Mouse (Mus musculus) brown adipose tissue, adult 24 weeks (tissue): ENCODE data around the gene B4galnt4. TPM values are rescaled to one million over a fixed set of nuclear protein-coding genes. Genes with fewer than 3 reads are reported as not detected.
A peak's percentile ranks its signal among the peaks of the same experiment; 100 is the strongest.

ENCODE experiments used
- H3K27ac ChIP-seq: fragments of 200-500 bp; replicated peaks from 2 replicates; pipeline ENCODE4 v1.5.1; 2012; ENCODE audit warnings: low read depth, mild to moderate bottlenecking, low read length
- H3K4me1 ChIP-seq: fragments of 200-500 bp; 2 replicates; pipeline ENCODE4 v1.6.1; 2012; ENCODE audit warnings: low read length, mixed read lengths; ENCODE audit not compliant: control insufficient read depth, insufficient read depth, insufficient read length
- H3K4me3 ChIP-seq: fragments of 200-500 bp; 2 replicates; pipeline ENCODE4 v1.5.1; 2012; ENCODE audit warnings: low read depth, mild to moderate bottlenecking, low read length, moderate library complexity; ENCODE audit not compliant: insufficient read depth
- polyA plus RNA-seq: library from polyadenylated mRNA; stranded (reverse); fragments of >200 nt; gene quantifications from 2 replicates; pipeline ENCODE4 v1.2.4, GENCODE M21; 2012; ENCODE audit not compliant: missing spikeins, insufficient read depth, insufficient read length

The B4galnt4 gene
- polyA plus RNA-seq, 1 experiment = not detected

- H3K4me3 ChIP-seq = no peak overlapping the region
- no peak overlapping the region for H3K27ac ChIP-seq
- H3K4me1 ChIP-seq = no peaks in the 10 kb centered on the region
These were observed 5.1 kb upstream of the B4galnt4 start for GRCm38 (mm10) chr7:141055785-141056184.

- H3K4me3 ChIP-seq = no peak overlapping the region
- H3K27ac ChIP-seq = no peak overlapping the region
- no peaks in the 10 kb centered on the region for H3K4me1 ChIP-seq
These were observed 3.9 kb upstream of the B4galnt4 start for GRCm38 (mm10) chr7:141056976-141057375.

GRCm38 (mm10) chr7:141057541-141057940, 3.4 kb upstream of the B4galnt4 start:
- no peak overlapping the region for H3K4me3 ChIP-seq
- no peak overlapping the region for H3K27ac ChIP-seq

GRCm38 (mm10) chr7:141058601-141059341, 2.1 kb upstream of the B4galnt4 start:
- Histone ChIP-seq H3K4me3 (no peak overlapping the region), H3K4me1 (no peaks in the 10 kb centered on the region), H3K27ac (no peak overlapping the region)

More at GRCm38 (mm10) chr7:141057541-141057940, 3.4 kb upstream of the B4galnt4 start:
- no peaks in the 10 kb centered on the region for H3K4me1 ChIP-seq

- no peaks in the 10 kb centered on the region for H3K4me1 ChIP-seq
- H3K4me3 ChIP-seq = peak overlapping the region; percentile 60; the same call in 1 of the 2 replicates
- 0 out of 2 replicates have a peak overlapping the region, but pooled peaks have one; percentile 24 for H3K27ac ChIP-seq
These were observed 975 bp upstream of the B4galnt4 start for GRCm38 (mm10) chr7:141059929-141060328.

- peak overlapping the region; percentile 20; the same call in 1 of the 2 replicates for H3K4me3 ChIP-seq
These were observed 377 bp downstream of the B4galnt4 start for GRCm38 (mm10) chr7:141061269-141061692.

GRCm38 (mm10) chr7:141062525-141062924, 1.6 kb downstream of the B4galnt4 start:
- Histone ChIP-seq H3K27ac (no peak overlapping the region), H3K4me3 (no peak overlapping the region), H3K4me1 (no peaks in the 10 kb centered on the region)

More at GRCm38 (mm10) chr7:141061269-141061692, 377 bp downstream of the B4galnt4 start:
- Histone ChIP-seq H3K4me1 (no peaks in the 10 kb centered on the region), H3K27ac (no peak overlapping the region)

- no peak overlapping the region for H3K4me3 ChIP-seq
- H3K27ac ChIP-seq = no peak overlapping the region
- H3K4me1 ChIP-seq = no peaks in the 10 kb centered on the region
These were observed 2.4 kb downstream of the B4galnt4 start for GRCm38 (mm10) chr7:141063353-141063752.

- Histone ChIP-seq H3K4me1 (no peaks in the 10 kb centered on the region), H3K4me3 (no peak overlapping the region), H3K27ac (no peak overlapping the region)
These were observed 3.3 kb downstream of the B4galnt4 start for GRCm38 (mm10) chr7:141064175-141064574.

- H3K27ac ChIP-seq = no peak overlapping the region
- no peaks in the 10 kb centered on the region for H3K4me1 ChIP-seq
- H3K4me3 ChIP-seq = no peak overlapping the region
These were observed 3.7 kb downstream of the B4galnt4 start for GRCm38 (mm10) chr7:141064576-141064975.

- Histone ChIP-seq H3K4me3 (no peak overlapping the region), H3K4me1 (no peaks in the 10 kb centered on the region), H3K27ac (no peak overlapping the region)
These were observed 7.4 kb downstream of the B4galnt4 start for GRCm38 (mm10) chr7:141068351-141068750.

GRCm38 (mm10) chr7:141070058-141070862, 9.4 kb downstream of the B4galnt4 start:
- H3K4me3 ChIP-seq = peak overlapping the region; percentile 36

GRCm38 (mm10) chr7:141072017-141072745, 11.3 kb downstream of the B4galnt4 start:
- H3K4me3 ChIP-seq = no peak overlapping the region
- no peak overlapping the region for H3K27ac ChIP-seq
- H3K4me1 ChIP-seq = no peaks in the 10 kb centered on the region

More at GRCm38 (mm10) chr7:141070058-141070862, 9.4 kb downstream of the B4galnt4 start:
- H3K27ac ChIP-seq = no peak overlapping the region
- H3K4me1 ChIP-seq = no peaks in the 10 kb centered on the region

GRCm38 (mm10) chr7:141073782-141074181, 12.9 kb downstream of the B4galnt4 start:
- Histone ChIP-seq H3K4me1 (no peaks in the 10 kb centered on the region), H3K4me3 (no peak overlapping the region), H3K27ac (no peak overlapping the region)

- Histone ChIP-seq H3K4me1 (0 out of 2 replicates have a peak, but pooled peaks cover 2% of the 10 kb centered on the region), H3K4me3 (no peak within 1 kb of the TSS), H3K27ac (no peak within 1 kb of the TSS)
These were observed 16.9 kb downstream of the B4galnt4 start, which contains the start of gene Pkp3 for GRCm38 (mm10) chr7:141077841-141078240. Gene Pkp3, plus strand, starts transcription at chr7:141078218.
